Mouse (Mus musculus) kidney, postnatal 0 days (tissue): Measurements from ENCODE around the gene Ddx43. TPM values are rescaled to one million over a fixed set of nuclear protein-coding genes. Genes with fewer than 3 reads are reported as not detected.

ENCODE experiments used
- ATAC-seq: fragments of 200-750 bp; cut with Nextera tagmentation; replicated peaks from 2 replicates; pipeline ENCODE4 v1.8.0; 2017; ENCODE audit warnings: low read depth, moderate number of reproducible peaks, moderate TSS enrichment, moderate library complexity; ENCODE audit not compliant: low FRiP score
- DNase-seq: peaks from one replicate; pipeline ENCODE4 v3.0.0-alpha.2; 2016; ENCODE audit warnings: low spot score
- H3K27ac ChIP-seq: fragments of 300-500 bp; sonication (generic); 2 replicates; pipeline ENCODE4 v1.5.1; 2014; ENCODE audit warnings: mild to moderate bottlenecking
- H3K27me3 ChIP-seq: fragments of 300-500 bp; sonication (generic); 2 replicates; pipeline ENCODE4 v1.6.1; 2014; ENCODE audit warnings: low read length, mixed read lengths; ENCODE audit not compliant: insufficient read depth
- H3K36me3 ChIP-seq: fragments of 300-500 bp; sonication (generic); 2 replicates; pipeline ENCODE4 v1.6.1; 2014; ENCODE audit warnings: low read length, mixed read lengths; ENCODE audit not compliant: insufficient read depth
- H3K4me1 ChIP-seq: fragments of 300-500 bp; sonication (generic); replicated peaks from 2 replicates; pipeline ENCODE4 v1.6.1; 2014; ENCODE audit warnings: antibody characterized with exemption, low read length, mixed read lengths; ENCODE audit not compliant: insufficient read depth
- H3K4me2 ChIP-seq: fragments of 300-500 bp; sonication (generic); 2 replicates; pipeline ENCODE4 v1.6.1; 2014; ENCODE audit warnings: mild to moderate bottlenecking, low read length, moderate library complexity, mixed read lengths
- H3K4me3 ChIP-seq: fragments of 300-500 bp; sonication (generic); replicated peaks from 2 replicates; pipeline ENCODE4 v1.5.1; 2014; ENCODE audit warnings: low read depth, low read length
- H3K9ac ChIP-seq: fragments of 300-500 bp; sonication (generic); 2 replicates; pipeline ENCODE4 v1.6.1; 2014; ENCODE audit warnings: low read depth, low read length
- H3K9me3 ChIP-seq: fragments of 300-500 bp; sonication (generic); replicated peaks from 2 replicates; pipeline ENCODE4 v1.6.1; 2016; ENCODE audit warnings: low read length, inconsistent platforms, mixed read lengths
- CTCF ChIP-seq: IDR thresholded peaks from 2 replicates; pipeline ENCODE4 v1.5.1; 2016; ENCODE audit warnings: antibody characterized with exemption, low read depth, mild to moderate bottlenecking, moderate library complexity
- WGBS: fragments of 180-500 bp; shearing (Covaris S2); extraction: QIAGEN DNeasy Blood & Tissue Kit; methylation state at CpG from one replicate; pipeline ENCODE4 v1.1.7; 2014; 5-methylcytosine and 5-hydroxymethylcytosine counted together
- polyA plus RNA-seq: library from polyadenylated mRNA; unstranded; fragments of >200 nt; fragmentation: Nextera tagmentation; extraction: Ambion mirVana; gene quantifications from 2 replicates; pipeline ENCODE4 v1.2.1, GENCODE M21; 2015

Ddx43 gene
- polyA plus RNA-seq, 1 experiment from 2014 or later, result 0.22 TPM

DNA sequence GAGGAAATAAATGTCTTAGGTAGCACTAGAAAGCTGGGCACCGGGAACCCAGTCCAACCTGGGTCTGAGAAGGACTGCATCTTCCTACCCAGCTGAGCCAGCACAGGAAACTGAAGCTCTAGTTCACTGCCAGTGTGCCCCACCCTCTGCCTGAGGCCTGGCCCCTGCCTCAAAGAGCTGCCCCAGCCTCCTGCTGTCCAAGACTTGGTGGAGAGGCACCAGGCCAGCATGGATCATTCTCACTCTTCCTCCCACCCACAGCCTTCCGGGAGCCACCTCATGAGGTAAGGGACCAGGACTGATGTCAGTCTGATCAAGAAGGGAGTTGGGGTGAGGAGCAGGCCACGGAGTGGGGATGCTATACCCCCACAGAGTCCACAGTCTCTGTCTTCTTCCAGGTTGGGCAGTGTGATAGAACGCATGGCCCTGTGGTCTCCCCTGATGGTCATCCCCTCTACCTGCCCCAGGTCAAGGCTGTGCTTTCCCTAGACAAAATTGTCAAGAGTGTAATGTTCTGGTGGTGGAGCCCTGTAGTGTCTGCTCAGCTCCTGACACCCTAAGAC, 33.4 kb downstream of the Ddx43 start:
- H3K4me1 ChIP-seq, result no peaks in the 10 kb centered on the region
- no peak overlapping the region for H3K4me2 ChIP-seq
- no peak overlapping the region for H3K9ac ChIP-seq
- no peaks in the 10 kb centered on the region for H3K36me3 ChIP-seq
- WGBS, result 85% methylated on average over 4 of the region's 4 CpGs
- H3K27me3 ChIP-seq, result no peaks in the 10 kb centered on the region
- DNase-seq (no peak), ATAC-seq (no peak)
- H3K9me3 ChIP-seq, result no peaks in the 10 kb centered on the region
- H3K27ac ChIP-seq, result no peak overlapping the region
- no peak for TF ChIP-seq CTCF
- H3K4me3 ChIP-seq, result no peak overlapping the region

DNA sequence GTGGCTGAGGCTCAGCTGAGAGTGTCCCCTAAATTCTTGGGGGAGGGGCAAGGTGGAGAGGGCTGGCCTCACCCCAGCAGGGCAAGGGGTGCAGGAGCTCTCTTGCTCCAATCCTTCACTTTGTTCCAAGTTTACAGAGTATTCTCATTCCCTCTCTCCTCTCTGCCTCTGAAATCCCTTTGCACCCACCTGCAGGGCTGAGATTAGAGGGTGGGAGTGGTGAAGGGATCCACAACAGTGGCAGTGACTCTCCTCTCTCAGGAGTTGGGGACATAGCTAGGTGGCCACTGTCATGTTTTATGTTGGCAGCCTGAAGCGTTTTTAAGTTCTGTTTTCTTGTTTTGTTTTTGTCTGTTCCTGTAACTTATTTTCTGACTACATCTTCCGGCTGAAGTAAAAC, 34.0 kb downstream of the Ddx43 start:
- no peak overlapping the region for H3K27ac ChIP-seq
- H3K4me1 ChIP-seq, result no peaks in the 10 kb centered on the region
- ATAC-seq, result no peak
- no peak overlapping the region for H3K4me3 ChIP-seq
- TF ChIP-seq CTCF, result no peak
- H3K36me3 ChIP-seq, result no peaks in the 10 kb centered on the region
- H3K4me2 ChIP-seq, result no peak overlapping the region
- no peak for DNase-seq
- no peaks in the 10 kb centered on the region for H3K27me3 ChIP-seq
- no peaks in the 10 kb centered on the region for H3K9me3 ChIP-seq
- no peak overlapping the region for H3K9ac ChIP-seq
- WGBS, result 63% methylated on average over 2 of the region's 2 CpGs

DNA sequence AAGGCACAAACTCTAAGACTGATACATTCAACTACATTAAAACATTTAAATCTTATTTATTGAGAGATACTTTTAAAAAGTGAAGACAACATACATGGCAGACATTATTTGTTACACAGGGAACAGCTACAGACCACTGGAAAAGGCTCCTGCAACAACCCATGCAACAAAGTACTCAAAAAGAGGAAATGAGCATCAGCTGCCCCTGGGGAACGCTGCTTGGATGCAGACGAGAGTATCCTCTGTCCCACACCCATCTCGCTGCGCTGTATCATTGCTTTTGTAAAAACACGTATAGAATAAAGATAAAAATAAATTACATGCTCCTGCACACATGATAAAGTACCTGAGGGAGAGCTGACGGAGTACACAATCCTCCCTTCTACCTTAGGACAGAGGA, 34.9 kb downstream of the Ddx43 start:
- no peak for TF ChIP-seq CTCF
- H3K4me2 ChIP-seq, result no peak overlapping the region
- 65% methylated on average over 6 of the region's 6 CpGs for WGBS

GRCm38 (mm10) chr9:78432471-78432870, 36.9 kb downstream of the Ddx43 start:
- Histone ChIP-seq H3K4me1 (no peaks in the 10 kb centered on the region), H3K4me2 (no peak overlapping the region), H3K9me3 (no peaks in the 10 kb centered on the region), H3K27ac (no peak overlapping the region), H3K36me3 (0 out of 2 replicates have a peak, but pooled peaks cover 4% of the 10 kb centered on the region), H3K4me3 (no peak overlapping the region), H3K9ac (no peak overlapping the region), H3K27me3 (no peaks in the 10 kb centered on the region)
- WGBS, result 92% methylated on average over 5 of the region's 5 CpGs
- ATAC-seq (no peak), DNase-seq (no peak)
- no peak for TF ChIP-seq CTCF

More for the DNA sequence above, 34.9 kb downstream of the Ddx43 start:
- Histone ChIP-seq H3K27ac (no peak overlapping the region), H3K4me3 (no peak overlapping the region), H3K27me3 (no peaks in the 10 kb centered on the region), H3K4me1 (no peaks in the 10 kb centered on the region), H3K9me3 (no peaks in the 10 kb centered on the region), H3K9ac (no peak overlapping the region), H3K36me3 (0 out of 2 replicates have a peak, but pooled peaks cover 4% of the 10 kb centered on the region)
- no peak for ATAC-seq
- no peak for DNase-seq

DNA sequence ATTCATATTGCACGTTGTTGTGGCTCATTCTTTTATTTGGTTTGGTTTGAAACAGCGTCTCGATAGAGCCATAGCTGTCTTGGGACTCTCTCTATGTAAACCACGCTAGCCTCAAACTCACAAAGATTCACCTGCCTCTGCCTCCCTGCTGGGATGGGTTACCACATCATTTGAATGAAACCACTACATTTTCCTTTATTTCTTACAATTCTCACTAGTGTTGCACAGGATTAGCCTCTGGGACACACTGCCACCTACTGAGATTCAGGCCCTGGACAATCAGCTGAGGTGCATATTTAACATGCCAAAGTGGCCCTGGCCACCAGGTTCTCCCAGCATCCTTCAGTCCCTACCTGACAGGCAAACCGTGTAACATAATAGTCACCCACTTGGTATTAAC, 43.8 kb downstream of the Ddx43 start:
- Histone ChIP-seq H3K4me2 (no peak overlapping the region), H3K9ac (no peak overlapping the region), H3K4me3 (no peak overlapping the region), H3K4me1 (no peaks in the 10 kb centered on the region; the same call in 1 of the 2 replicates), H3K9me3 (no peaks in the 10 kb centered on the region), H3K27me3 (no peaks in the 10 kb centered on the region; the same call in 1 of the 2 replicates), H3K27ac (no peak overlapping the region), H3K36me3 (0 out of 2 replicates have a peak, but pooled peaks cover 4% of the 10 kb centered on the region)
- DNase-seq (no peak), ATAC-seq (no peak)
- 69% methylated on average over 5 of the region's 5 CpGs for WGBS
- peak; percentile 44; the same call in 1 of the 2 replicates for TF ChIP-seq CTCF

DNA sequence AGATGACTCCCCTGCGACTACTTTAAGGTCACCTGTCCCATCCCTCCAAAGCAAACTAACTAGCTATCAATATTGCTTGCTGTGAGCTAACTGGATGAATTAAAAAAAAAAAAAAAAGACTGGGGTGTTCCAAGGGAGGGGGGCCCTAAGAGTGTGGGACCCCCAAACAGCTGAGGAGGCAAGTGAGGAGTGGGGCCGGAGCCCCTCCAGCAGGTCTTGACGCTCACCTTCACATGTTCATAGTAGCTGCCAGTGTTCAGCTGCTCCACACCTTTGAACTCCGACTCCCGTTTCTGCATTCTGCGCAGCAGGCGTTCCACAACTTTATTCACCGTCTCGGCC, 46.6 kb downstream of the Ddx43 start:
- ATAC-seq, result 0 out of 2 replicates have a peak, but pooled peaks have one; percentile 50
- no peaks in the 10 kb centered on the region for H3K36me3 ChIP-seq
- no peaks in the 10 kb centered on the region; the same call in 1 of the 2 replicates for H3K4me1 ChIP-seq
- peak overlapping the region; percentile 48 for H3K4me3 ChIP-seq
- TF ChIP-seq CTCF, result no peak
- H3K9me3 ChIP-seq, result no peaks in the 10 kb centered on the region
- H3K27me3 ChIP-seq, result no peaks in the 10 kb centered on the region; the same call in 1 of the 2 replicates
- peak overlapping the region; percentile 58; the same call in 1 of the 2 replicates for H3K9ac ChIP-seq
- H3K27ac ChIP-seq, result no peak overlapping the region
- no peak for DNase-seq
- H3K4me2 ChIP-seq, result peak overlapping the region; percentile 88
- 3% methylated on average over 9 of the region's 9 CpGs for WGBS
